Mouse (Mus musculus) embryonic facial prominence, embryonic 11.5 days (tissue): ENCODE results near the gene Trpc5. TPM values are rescaled to one million over a fixed set of nuclear protein-coding genes. Genes with fewer than 3 reads are reported as not detected.

Source experiments
- ATAC-seq: fragments of 200-750 bp; cut with Nextera tagmentation; replicated peaks from 2 replicates; pipeline ENCODE4 v1.8.0; 2017; ENCODE audit warnings: low read depth; ENCODE audit not compliant: insufficient number of reproducible peaks, low FRiP score, low TSS enrichment
- DNase-seq: peaks from one replicate; pipeline ENCODE4 v3.0.0-alpha.2; 2015; ENCODE audit warnings: low spot score
- H3K27ac ChIP-seq: fragments of 300-500 bp; sonication (generic); replicated peaks from 2 replicates; pipeline ENCODE4 v1.5.1; 2014; ENCODE audit warnings: mild to moderate bottlenecking, low read depth, low read length, control low read depth
- H3K27me3 ChIP-seq: fragments of 300-500 bp; sonication (generic); 2 replicates; pipeline ENCODE4 v1.6.1; 2014; ENCODE audit warnings: mild to moderate bottlenecking, low read length, moderate library complexity, mixed read lengths; ENCODE audit not compliant: control insufficient read depth, insufficient read depth
- H3K36me3 ChIP-seq: fragments of 300-500 bp; sonication (generic); replicated peaks from 2 replicates; pipeline ENCODE4 v1.6.1; 2014; ENCODE audit warnings: low read depth, mild to moderate bottlenecking, low read length, moderate library complexity, mixed read lengths; ENCODE audit not compliant: control insufficient read depth, insufficient read depth
- H3K4me1 ChIP-seq: fragments of 300-500 bp; sonication (generic); 2 replicates; pipeline ENCODE4 v1.6.1; 2014; ENCODE audit warnings: low read length, mixed read lengths; ENCODE audit not compliant: control insufficient read depth, insufficient read depth
- H3K4me2 ChIP-seq: fragments of 300-500 bp; sonication (generic); 2 replicates; pipeline ENCODE4 v1.6.1; 2014; ENCODE audit warnings: low read depth, mild to moderate bottlenecking, control low read depth, low read length, moderate library complexity
- H3K4me3 ChIP-seq: fragments of 300-500 bp; sonication (generic); 2 replicates; pipeline ENCODE4 v1.5.1; 2014; ENCODE audit warnings: low read depth, low read length, control low read depth
- H3K9ac ChIP-seq: fragments of 300-500 bp; sonication (generic); replicated peaks from 2 replicates; pipeline ENCODE4 v1.6.1; 2014; ENCODE audit warnings: mild to moderate bottlenecking, control low read depth, low read length
- H3K9me3 ChIP-seq: fragments of 300-500 bp; sonication (generic); replicated peaks from 2 replicates; pipeline ENCODE4 v1.6.1; 2016; ENCODE audit warnings: mild to moderate bottlenecking, low read length, inconsistent platforms, mixed read lengths; ENCODE audit not compliant: control insufficient read depth
- WGBS: fragments of 180-500 bp; shearing (Covaris S2); extraction: QIAGEN DNeasy Blood & Tissue Kit; methylation state at CpG from one replicate; pipeline ENCODE4 v1.1.7; 2014; 5-methylcytosine and 5-hydroxymethylcytosine counted together
- polyA plus RNA-seq: library from polyadenylated mRNA; unstranded; fragments of >200 nt; fragmentation: Nextera tagmentation; extraction: Ambion mirVana; gene quantifications from 2 replicates; pipeline ENCODE4 v1.2.1, GENCODE M21; 2014

The Trpc5 gene
- polyA plus RNA-seq, 1 experiment from 2014 or later, result 0.18 TPM

DNA sequence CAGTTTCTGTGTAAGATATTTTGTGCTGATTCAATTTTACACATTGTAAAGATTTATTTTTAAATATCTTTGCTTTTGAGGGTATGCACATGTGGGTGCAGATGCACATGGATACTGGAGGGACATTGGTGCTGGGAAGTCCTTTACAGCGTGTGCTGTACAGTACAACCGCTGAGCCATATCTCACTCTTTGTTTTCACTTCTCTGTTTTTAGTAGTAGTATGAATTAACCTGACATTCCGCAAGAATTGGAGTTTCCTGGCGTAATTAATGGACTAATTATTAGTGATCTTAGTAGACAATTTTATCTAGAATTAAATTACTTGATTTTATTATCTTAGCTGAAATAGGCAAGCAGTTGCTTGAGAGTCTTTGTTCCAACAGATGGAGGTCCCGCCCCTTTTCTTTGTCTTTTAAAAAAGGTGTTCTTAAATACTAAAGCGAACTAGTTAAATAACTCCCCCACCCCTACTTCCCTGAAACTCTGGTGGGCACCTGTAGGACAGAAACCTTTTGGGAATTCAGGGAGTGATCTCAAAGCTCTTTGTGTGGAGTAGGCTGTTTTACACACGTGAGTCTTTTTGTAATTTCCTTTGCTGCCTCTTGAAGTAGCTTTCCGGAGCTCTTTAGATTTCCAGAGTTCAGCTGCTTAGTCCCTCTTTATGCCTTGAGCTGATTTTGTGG, 352.5 kb downstream of the Trpc5 start:
- H3K4me3 ChIP-seq, result no peak overlapping the region
- no peaks in the 10 kb centered on the region for H3K4me1 ChIP-seq
- DNase-seq (no peak), ATAC-seq (no peak)
- H3K27me3 ChIP-seq, result no peaks in the 10 kb centered on the region
- H3K4me2 ChIP-seq, result no peak overlapping the region
- no peak overlapping the region for H3K27ac ChIP-seq
- no peaks in the 10 kb centered on the region for H3K36me3 ChIP-seq
- WGBS, result 58% methylated on average over 8 of the region's 8 CpGs
- no peak overlapping the region for H3K9ac ChIP-seq
- no peaks in the 10 kb centered on the region for H3K9me3 ChIP-seq

Other genes starting within 250 kb of the Trpc5 start
- gene Trpc5os, start 231.6 kb downstream of the Trpc5 start, polyA plus RNA-seq, result not detected in 2 replicates
- gene Rtl4, start 727 bp upstream of the Trpc5 start, polyA plus RNA-seq, result 0.39 and 0.54 TPM in 2 replicates